Mouse (Mus musculus): ENCODE data around the gene Nfkbia.

Gene Nfkbia

DNA sequence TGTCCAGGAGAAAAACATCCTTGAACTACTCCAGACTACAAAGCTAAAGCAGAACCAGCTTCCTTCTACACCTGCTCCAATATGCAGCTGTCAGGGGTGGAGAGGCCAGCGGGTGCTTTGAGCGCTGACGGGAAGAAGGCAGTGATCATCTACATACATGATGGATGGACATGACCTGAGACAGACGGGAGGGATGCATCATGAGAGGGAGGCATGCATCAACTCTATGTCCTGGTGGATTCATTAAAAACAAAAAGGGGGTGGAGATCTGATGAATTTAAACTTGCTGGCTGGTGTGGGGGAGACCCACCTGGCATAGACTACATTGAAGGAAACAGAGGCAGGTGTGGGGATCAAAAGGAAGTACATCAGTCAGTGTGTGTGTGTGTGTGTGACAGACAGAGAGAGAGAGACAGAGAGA lies 48.4 kb downstream of the Nfkbia start:
- DNase-seq (ENCODE audit: low spot score in 2 of 2) = no peak

DNA sequence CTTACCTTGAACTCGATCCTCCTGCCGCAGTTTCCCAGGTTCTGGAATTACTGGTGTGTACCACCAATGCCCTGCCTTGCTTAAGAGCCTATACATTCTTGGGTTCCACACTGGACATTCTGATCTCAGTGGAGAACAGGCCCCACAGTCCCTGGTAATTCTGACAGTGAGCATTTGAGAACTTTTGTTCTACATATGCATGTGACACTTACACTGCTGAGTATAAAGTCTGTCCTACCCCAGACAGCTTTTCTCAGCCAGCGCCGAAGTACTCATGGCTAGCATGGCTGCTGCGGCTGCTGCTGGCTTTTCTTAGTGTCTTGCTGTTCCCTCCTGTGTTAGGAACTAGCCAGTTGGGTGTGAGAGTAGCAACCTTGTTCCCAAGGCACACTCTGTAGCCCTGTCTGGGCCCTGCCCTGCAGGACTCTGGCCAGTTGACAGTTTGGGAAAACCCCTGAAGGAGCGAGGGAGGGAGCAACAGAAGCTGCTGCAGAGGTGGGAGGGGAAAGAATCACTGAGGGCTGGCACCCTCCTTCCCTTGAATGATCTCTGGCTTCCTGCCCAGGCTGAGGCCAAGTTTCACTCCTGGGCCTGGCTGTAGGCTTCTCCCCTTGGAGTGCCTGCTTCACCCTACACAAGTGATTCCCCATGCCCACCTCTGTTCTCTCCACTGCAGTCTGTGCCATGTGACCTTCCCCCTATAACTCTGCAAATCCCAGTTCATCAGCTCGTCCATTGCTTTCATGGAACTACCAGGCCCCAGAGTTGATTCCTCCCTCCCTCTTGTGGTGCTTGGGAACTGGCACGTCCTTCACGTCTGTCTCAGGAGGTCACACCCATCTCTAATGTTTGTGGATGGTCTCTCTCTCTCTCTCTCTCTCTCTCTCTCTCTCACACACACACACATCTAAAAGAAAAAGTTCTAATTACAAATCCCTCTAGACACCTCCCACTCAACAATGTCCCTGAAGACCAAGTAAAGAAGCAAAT lies 49.3 kb downstream of the Nfkbia start:
- peak in 1 of 2 experiments; percentile 67 for DNase-seq (ENCODE audit: low spot score in 2 of 2)

DNA sequence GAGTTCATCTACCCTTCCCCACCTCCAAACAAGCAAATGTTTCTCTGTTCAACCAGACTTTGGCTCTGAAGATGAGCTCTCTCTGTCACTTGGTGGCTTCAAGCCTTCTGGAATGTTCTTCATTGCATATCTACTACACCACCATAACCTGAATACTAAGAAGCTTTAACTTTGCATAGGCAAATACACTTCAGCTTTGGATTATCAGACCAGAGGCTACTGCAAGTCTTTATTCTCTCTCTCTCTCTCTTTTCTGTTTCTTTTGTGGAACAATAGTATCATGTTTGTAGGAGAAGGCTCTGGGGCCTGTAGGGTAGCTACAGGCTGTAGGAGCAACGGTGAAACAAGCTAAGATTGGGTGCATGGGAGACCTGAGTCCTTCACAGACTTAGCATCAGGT lies 50.2 kb downstream of the Nfkbia start:
- no peak for DNase-seq (ENCODE audit: low spot score in 2 of 2)

DNA sequence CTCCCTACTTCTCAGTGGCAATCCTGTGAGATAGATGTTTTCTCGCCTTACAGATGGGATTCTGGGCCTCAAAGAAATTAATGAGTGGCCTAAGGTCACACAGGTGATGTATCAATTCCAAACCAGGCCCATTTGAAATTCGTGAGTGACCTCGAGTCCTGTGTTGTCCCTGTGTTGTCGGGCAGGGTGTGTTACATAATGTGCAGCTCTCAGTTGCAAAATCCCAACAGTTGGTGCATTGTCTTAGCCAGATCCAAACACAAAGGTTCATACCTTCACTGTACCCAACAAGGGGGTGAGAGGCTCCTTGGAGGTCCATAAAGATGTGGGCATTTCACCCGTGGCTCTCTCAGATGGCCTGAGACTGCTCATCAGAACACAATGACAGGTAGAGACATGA lies 52.0 kb downstream of the Nfkbia start:
- no peak for DNase-seq (ENCODE audit: low spot score in 2 of 2)

Data from cerebellum, postnatal 4 days (tissue).